Mouse (Mus musculus) adipocyte (in vitro differentiated cells): ENCODE measurements at regions not wholly inside any gene's neighbourhood (a gene's known extent, or its start where the extent isn't known, plus 50 kb on each side); places are given as distances from the start of the nearest gene placed in this dataset.

Source experiments
- DNase-seq: peaks from one replicate; pipeline ENCODE4 v3.0.0-alpha.2; 2016; ENCODE audit warnings: low spot score

DNA sequence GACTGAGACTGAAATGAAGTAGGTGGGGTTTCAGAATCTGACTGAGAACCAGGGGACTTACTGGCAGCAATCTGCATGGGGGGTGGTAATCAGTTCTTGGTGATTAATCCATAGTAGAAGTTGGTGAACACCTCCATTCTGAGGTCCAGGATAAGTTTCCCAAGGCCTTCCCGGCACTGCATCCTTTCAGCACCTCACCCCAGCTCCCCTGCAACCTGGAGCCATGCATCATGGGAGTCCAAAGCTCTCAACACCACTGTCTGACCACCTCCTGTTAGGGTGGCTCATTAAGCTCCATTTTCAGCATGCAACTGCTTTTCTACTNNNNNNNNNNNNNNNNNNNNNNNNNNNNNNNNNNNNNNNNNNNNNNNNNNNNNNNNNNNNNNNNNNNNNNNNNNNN, 157.0 kb downstream of the Cyp26b1 start:
- DNase-seq, result no peak

DNA sequence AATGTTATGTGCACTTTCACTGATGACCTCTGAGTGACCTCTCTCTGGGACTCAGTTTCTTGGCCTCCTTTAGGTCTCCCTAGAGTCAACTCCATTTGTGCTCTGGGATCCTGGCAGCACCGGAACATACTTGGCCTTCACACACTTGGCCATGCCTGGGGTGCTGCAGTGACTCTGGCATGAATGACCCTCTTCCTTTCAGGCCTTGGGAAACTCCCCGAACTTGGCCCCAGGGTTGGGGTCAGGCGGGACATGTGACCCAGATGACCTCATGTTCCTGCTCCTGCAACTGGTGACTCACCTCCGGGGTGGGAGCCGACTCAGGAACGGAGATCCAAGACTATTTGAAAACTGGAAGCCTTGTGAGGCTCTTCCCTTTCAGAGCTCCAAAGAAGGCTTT, 159.2 kb downstream of the Cyp26b1 start:
- DNase-seq, result peak; percentile 57

DNA sequence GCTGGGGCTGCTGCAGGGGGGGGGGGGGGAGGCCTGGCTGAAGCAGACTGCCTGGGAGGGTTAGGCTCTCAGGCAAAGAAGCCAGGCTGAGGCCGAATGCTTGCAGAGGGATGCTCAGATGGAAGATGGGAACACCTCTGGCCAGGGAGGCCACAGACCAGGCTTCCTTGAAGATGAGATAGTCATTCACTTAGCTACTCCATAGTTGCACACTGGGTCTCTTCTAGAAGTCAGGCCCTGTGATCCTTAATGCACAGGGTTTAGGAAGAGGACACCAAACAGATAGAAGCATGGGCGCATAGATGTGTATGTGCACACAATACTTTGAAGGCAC, 162.1 kb downstream of the Cyp26b1 start:
- DNase-seq, result no peak

DNA sequence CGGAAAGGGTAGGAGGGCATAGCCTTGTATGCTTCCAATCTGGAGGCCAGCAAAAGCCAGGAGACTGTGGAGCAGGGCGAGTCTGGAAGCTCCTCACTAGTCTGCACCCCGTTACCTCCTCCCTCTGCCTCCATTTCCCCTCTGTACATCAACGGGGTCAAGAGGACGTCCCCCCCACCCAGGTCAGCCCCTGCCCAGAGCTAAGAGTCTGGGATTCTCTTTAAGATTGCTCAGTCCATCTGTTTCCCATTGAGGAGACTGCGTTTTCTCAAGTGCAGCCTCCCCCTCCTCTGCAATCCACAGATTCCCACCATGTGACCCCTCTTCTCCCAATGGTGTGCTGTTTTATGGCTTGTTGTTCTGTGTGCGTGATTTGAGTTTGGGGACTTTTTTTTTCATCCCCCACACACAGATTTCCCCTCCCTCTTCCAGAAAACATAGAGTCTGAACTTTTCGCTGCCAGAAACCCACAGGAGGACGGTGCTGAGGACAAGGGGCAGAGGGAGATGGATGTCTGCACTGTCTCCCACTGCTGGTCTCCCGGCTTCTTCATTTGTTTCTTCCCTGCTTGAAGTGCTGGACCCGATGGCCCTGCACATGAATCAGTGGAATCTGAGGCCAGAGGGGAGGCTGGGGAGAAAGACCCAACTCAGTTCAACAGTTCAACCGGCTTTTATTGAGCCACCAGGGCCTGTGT, 162.6 kb downstream of the Cyp26b1 start:
- DNase-seq, result no peak

DNA sequence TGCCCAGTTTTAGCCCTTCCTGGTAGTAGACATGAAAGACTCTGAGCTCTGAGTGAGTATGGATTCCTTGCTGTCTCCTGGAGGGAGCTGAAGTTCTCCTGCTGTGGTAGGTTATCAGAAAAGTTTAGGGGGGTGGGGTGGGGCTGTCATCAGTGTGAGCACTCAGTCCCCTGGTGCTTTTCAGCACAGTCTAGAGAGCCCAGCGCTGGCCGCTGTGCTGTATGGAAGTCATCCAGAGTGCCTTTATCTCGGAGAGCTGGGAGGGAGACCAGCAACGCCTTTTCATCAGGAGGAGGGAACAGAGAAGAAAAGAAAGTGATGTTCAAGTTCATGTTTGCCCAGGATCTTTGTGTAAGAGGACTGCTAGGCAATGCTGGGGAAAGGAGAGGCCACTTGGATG, 163.6 kb downstream of the Cyp26b1 start:
- DNase-seq, result no peak

DNA sequence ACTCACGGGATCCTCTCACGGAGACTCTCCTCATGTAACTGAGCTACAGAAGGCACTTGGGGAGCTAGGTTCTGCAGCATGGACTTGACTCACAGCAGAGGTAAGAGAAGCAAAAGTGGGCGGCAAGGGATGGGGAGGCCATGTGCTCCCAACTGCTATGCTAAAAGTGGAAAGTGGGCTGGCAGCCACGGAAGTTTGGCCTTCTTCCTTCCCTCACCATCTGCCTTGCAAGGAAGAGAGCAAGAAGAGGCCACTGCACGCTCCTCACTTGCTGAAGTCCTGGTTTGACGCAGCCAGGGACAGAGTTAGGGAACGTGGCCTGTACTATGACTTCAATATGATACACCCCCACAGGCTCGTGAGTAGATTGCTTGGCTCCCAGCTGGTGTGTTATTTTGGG, 164.5 kb downstream of the Cyp26b1 start:
- no peak for DNase-seq

DNA sequence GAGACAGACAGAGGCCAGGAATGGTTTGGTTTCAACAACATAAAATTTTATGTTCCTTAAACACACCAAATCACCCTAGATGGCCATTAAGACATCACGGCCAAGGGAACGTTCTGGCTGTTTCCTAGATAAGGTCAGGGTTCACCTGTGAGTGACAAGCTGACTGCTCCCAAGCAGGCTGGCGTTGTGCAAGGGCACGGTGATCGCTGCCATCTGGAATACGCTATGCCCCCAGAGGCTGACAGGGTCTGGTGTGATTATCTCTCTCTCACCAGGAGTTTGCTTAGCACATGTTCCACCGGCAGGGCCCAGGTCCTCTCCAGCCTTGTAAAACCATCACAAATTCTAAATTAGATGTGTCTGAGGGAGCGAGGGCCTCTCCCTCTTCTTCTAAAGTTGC, 167.0 kb downstream of the Cyp26b1 start:
- DNase-seq, result no peak

DNA sequence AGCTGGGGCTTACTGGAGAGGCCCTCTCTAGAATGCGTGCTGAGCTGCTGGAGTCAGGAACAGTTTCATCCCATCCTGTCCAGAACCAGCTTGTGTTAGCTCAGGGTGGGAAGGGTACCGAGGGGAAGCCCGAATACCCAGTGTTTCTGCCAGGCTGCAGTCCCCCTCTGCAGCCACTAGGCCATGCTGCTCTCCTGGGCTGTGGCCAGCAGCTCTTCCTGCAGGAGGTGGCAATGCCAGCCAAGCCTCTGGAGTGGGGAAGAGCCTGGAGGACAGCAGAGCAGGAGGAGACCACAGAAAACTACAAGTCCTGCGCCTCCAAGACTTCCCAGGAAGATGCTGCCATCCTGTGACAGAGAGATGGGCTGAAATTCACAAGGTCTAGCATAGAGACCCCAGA, 167.9 kb downstream of the Cyp26b1 start:
- DNase-seq, result peak; percentile 76

DNA sequence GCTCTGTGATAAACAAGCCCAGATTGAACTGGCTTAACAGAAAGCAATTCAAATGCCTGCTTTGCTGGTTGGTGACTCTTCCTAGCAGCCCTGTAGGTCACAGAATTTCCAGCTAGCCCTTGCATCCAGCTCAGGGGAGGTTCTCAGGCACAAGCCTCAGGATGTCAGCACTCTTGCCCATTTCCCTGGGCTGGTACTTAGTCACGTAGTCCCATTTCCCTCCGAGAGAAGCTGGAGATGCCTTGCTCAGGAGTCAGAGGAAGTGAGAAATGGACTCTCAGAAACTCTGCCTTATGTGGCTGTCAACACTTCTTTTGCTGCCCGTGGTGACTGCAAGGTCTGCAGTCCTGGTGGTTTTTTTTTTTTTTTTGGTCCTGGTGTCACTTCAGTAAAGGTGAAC, 170.8 kb downstream of the Cyp26b1 start:
- DNase-seq, result no peak

DNA sequence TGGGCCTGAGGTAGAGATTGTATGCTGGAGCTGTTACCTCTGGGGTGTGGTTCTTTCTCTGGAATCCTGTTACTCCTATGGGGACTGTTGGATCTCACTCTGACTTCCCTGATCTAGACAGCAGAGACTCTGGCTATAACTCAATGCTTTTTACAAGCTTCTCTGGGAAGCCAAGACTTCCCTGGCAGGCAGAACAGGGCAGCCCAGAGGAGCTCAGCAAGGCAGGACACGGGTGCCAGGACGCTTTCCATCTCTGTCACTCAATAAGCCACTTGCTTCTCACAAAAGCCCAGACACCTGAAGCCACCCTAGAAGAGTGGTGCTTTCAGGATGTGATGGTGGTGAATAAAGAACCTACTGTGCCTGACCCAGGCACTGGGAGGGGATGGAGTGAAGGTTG, 174.0 kb downstream of the Cyp26b1 start:
- DNase-seq, result peak; percentile 72

DNA sequence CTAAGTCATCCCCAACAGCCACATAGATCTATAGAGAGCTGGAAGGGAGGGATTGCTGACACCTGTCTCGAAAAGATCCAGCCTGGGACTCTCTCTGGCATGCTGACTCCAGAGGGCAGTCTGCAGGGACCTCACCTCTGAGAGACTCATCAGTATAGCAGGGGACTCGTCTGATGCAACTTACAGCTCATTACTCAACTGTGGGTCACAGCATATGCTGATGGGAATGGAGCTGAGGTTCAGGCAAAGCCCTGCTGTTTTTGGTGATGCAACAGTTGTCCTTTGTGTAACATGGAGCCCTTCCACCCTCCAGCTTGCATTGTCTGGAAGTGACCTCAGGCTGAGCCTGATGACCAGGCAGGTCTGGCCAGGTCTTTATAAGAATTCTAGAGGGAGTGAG, 174.4 kb downstream of the Cyp26b1 start:
- peak; percentile 89 for DNase-seq

DNA sequence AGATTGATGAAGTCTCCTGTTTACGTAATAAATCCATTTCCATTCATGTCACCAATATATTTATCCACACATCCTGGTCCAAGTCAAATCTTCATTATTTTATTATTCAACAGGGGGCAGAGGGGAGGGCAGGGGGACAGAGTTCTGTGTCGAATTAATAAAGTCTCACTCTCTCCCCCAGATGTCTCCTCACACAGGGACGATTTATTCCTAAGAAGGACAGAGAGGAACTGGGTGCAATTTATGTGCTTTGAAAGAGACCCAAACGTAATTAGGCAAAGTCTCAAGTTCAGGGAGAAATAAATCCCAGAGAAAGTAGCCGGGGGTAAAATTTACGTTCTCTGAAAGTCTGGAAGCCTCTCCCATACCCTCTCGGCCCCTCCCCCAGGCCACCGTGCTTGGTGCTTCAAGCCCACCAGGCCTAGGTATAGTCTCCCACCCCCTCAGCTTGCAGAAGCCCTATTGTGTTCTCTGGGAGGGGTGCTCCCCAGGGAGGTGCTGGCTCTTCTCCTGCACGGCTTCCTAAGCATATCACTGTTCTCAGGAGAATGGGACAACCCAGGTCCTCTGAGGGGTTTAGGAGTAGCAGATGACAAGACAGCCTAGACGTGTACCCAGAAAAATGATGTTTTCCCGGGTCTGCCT, 176.6 kb downstream of the Cyp26b1 start:
- no peak for DNase-seq

DNA sequence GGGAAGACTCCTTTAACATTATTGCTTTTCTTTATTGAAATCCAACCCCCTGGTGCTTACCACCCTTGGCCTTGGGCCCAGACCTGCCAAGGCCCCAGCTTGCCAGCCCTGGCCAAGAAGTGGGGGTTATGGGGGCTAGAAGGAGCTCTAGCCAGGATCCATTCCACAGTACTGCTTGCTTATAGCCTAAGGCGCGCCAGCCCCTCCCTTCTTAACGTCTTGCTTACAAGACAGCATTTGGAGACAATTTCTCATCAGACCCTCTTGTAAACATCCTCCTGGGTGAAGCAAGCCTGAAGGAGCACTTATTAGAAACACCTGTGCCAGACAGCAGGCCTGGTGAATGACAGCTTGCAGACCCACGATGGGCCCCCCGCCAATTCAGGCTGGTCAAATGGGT, 179.3 kb downstream of the Cyp26b1 start:
- no peak for DNase-seq

DNA sequence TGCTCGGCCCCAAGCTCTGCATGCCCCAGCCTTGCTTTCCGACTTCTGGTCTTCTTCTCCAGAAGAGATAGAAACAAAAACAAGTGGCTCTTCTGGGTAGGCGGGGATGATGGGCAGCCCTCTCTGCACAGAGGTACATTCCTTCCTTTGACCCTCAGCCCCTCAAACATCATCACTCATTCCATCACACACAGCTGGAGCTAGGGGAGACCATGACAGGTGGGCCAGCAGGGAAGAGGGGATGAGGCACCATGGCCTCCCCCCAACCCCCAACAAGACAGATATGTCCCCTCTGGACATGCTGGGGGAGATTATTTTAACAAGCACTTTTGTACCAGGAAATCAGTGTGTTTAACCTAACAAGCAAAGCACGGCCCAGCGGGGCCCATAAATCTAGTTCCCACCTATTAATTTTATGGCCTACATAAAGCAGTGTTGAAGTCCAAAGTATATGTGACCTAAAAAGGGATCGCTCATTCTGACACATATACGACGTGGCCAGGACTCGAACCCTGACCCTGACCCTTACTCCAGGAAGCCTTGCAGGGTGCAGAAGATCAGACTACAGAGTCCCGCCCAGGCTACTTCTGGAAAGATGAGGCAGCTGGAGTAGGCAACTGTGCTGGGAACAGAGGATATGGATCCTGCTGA, 183.7 kb downstream of the Cyp26b1 start:
- no peak for DNase-seq

DNA sequence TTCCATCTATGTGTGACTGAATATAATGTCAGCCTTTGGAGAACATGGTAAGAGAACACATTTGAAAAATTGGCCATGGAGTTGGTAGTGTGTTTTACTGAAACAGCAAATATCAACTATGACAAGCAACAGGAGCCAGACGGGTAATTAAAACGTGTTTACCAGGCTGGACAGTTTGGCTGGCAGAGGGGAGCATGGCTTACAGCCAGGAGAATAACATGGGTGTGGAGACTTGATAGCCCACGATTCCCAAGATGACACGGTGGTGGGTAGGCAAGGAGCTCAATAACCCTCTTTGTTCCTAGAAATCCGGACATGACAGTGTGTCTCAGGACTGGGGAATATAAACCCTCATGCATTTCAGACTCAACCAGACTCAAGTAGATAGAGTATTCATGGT, 185.2 kb downstream of the Cyp26b1 start:
- DNase-seq, result no peak

DNA sequence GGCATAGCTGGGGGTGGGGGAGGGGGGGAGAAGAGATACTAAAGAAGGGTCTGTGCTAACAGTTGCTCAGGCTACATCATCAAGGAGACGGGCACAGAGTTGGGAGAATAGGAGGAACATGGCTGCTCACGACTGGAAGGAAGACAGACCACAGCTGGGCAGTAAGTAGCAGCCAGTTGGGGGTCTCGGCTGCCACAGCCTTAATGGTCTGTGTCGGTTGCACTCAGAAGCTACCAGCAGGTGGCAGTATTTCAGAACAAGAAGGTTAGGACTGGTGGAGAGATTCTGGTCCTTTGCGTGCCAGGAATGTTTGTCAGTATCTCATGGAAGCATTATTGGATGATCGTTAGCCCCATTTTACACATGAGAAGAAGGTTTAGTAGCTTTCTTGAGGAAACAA, 185.9 kb downstream of the Cyp26b1 start:
- peak; percentile 76 for DNase-seq

DNA sequence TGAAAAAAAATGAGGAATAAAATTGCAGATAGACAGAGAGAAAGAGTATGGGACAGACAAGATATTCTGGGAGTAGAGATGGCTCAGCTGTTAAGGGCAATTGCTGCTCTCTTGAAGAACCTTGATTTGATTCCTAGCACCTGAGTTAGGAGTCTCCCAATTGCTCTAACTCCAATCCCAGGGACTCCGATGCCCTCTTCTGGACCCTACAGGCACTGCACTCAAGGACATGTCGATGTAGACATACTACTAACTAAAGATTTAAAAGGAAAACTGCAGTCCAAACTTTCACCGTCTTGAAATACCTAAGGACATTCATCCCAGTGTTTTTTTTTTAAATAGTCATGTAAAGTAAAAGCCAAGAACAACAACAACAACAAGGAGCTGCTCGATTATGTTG, 189.0 kb downstream of the Cyp26b1 start:
- DNase-seq, result no peak

DNA sequence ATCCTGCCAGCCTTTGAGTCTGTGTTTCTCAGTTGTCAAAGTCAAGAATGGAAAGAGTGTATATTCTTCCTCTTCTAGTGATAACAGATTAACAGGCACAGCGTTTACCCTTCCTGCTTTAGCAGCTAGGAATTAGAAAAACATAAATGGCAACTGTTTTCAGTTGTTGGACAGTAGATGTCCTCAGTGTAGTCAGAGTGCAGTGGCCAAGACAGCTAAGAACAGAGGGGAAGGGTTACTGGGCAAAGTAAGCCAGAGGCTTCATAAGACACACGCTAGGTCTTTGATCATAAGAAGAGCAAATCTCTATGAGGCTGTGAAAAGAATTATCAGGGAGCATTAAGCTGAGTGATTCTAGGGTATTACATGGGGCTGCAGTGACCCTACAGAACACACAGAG, 191.3 kb downstream of the Cyp26b1 start:
- DNase-seq, result peak; percentile 56

DNA sequence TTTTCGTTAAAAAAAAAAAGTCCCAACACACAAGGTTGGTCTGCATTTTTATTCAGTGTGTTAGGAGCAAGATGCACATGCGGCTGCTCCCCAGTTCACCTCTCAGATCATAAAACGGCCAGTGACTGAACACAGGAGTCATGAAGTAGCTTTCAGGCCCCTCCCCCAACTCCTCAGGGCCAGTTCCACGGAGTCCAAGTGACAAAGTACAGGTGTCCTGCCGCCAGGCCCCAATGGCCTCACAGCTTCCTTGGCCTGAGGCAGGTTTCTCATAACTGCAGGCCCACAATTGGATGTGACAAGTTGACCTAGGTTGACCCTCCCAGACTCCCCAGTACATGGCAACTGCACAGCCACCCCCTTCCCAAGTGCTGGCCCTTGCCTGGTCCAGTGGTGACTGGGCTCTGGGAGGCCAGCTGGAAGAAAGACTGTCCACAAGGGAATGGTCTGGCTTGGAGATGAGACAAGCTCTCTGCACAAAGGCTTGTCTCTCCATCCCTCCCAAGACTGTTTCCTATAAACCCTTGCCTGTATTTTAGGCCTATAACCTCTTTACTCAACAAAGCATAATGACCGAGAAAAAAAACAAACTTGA, 199.1 kb downstream of the Cyp26b1 start:
- DNase-seq, result no peak

DNA sequence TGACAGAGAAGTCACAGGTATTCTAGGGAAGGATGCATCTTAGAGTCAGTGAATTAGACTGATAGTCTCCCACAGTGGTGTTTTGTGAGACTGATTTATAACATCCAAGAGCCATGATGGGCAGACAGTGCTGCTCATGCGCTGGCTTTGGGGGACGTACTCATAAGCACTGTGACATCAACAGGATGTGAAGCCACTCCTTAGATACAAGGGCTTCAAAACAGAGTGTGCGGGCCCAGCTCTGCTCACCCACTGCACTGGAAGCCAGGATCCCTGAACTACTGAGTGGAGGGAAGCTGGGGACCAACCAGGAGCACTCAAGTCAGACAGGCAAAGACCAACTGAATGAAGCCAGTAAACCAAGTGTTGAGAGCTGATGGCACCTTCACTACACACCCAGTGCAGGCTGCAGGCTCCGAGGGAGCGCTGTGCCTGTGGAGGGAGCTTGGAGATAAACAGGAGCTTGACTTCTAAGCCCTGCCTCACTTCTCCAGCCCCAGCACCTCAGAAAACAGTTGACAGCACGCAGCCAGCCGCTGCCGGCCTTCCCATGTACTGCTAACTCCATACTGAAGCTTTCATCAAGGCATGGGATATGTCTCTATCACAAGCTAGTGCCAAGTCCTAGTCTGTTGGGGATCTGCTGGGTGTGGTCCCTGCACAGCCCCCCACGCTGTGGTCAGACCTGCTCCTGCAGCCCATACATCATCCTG, 200.0 kb downstream of the Cyp26b1 start:
- no peak for DNase-seq

DNA sequence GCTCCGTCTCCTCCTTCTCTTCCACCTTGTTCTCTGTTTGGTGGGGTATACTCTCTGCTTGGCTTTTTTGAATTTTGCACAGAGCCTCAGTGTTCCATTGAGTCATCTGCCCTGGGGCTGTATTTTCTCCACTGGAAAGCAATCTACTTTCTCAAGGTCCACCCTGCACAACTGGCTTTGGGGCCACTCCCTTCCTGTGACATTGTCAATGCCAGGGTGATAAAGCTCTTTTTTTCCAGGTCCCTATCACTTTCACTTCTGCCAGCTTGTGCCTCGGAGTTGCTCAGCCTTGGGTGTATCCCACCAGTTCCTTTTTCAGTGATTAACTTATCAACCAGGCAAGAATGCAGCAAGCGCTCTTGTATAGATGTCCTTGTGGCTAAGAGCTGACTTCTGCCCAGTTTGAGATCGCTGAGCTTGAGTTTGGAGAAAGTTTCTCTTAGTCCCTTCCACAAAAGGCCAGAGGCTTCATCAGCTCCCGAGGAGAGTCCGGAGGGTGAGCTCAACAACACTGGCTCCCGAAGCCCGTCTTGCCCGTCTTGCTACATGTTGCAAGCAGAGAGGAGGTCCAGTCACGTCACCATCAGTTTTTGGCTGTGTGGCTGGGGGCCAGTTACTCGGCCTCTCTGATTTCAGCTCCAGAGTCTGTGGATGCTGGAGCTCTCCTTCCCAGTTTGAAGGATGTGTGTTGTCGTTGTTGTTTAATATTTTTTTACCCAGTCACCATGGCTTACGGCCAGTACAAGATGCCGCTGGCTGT, 200.8 kb downstream of the Cyp26b1 start:
- DNase-seq, result no peak

DNA sequence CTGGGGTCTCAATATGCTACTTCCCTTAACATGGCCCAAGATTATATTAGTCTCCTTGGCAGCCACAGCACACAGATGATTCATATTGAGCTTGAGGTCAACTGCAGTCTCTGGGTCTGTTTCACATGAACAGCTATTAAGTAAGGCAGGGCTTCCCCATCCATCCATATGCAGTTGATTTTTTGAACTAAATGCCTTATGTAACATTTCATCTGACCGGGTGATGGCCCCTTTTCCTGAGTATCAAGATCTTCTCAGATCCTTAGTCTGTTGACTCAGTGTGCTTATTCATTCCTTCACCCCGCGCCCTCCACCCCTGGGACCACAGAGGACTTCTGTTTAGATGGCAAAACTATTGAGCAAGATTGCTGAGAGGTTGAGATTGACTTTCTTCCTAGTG, 202.7 kb downstream of the Cyp26b1 start:
- no peak for DNase-seq
